Mouse (Mus musculus) liver, embryonic 14.5 days (tissue): ENCODE measurements around the gene Cenpo.

Source experiments
- CTCF ChIP-seq: IDR thresholded peaks from 2 replicates; pipeline ENCODE4 v1.5.1; 2016; ENCODE audit warnings: antibody characterized with exemption, low read depth, control low read depth
- EP300 ChIP-seq: IDR thresholded peaks from 2 replicates; pipeline ENCODE4 v1.6.1; 2016; ENCODE audit warnings: antibody characterized with exemption, low read depth

GRCm38 (mm10) chr12:4151969-4152368 lies 82.1 kb downstream of the Cenpo start:
- TF ChIP-seq CTCF (no peak), EP300 (no peak)
